Mouse (Mus musculus) thymus, postnatal 36 days (tissue): Measurements from ENCODE around the gene Troap.

Source experiments
- DNase-seq, 2 experiments: peaks; one replicate each; pipeline ENCODE4 v3.0.0; 2022; ENCODE audit warnings: mixed read lengths in 2 of 2

The Troap gene

GRCm38 (mm10) chr15:99115065-99115423 is 40.7 kb downstream of the Troap start:
- DNase-seq, result no peak

- DNase-seq, result no peak
Observed at GRCm38 (mm10) chr15:99116539-99116938, 42.2 kb downstream of the Troap start.

GRCm38 (mm10) chr15:99120814-99121213 is 46.4 kb downstream of the Troap start:
- DNase-seq, result no peak

DNA sequence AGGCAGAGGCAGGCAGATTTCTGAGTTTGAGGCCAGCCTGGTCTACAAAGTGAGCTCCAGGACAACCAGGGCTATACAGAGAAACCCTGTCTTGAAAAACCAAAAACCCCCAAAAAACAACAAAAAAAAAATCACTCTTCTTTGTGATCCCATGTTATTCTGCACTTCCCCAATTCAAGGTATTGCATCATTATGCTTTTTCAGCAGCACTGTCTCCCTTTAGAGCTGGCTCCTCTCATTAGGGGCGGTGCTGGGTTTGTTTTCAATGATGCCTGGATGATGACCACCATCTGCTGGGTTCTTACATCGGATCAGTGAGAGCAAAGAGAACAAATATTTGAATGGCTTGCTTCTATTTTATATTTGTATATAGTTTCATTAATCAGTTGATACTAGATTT is 48.3 kb downstream of the Troap start:
- DNase-seq, result no peak

- DNase-seq, result no peak
Observed at GRCm38 (mm10) chr15:99125711-99126080, 51.3 kb downstream of the Troap start, which contains the start of gene Spats2. Spats2 (plus strand) TSS chr15:99125916.

- peak; percentile 62 to 64 for DNase-seq
Observed at GRCm38 (mm10) chr15:99126081-99126815, 51.9 kb downstream of the Troap start.

DNA sequence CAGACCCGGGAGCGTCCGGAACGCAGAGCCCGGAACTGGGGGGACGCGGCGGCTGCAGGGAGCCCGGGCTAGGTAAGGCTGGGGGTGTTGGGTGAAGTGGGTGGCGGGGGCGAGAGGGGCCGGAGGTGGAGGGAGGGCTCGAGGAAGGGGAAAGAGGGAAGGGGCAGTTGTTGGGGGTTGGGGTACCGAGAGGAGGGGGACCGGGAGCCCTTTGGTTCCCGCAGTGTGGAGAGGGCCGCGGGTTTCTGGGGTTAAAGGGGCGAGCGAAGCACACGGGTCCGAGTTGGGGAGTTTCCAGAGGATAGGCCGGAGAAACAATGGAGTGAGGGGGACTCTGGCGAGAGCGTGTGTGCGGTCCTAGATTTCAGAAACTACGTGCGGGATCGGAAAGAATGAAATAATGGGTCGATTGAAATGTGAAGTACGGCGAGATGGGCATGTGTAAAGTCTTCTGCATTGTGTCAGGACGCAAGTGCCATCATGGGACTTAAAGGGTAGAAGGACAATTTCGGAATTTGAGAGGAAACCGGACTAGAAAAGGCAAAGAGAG is 52.5 kb downstream of the Troap start:
- DNase-seq, result no peak

DNA sequence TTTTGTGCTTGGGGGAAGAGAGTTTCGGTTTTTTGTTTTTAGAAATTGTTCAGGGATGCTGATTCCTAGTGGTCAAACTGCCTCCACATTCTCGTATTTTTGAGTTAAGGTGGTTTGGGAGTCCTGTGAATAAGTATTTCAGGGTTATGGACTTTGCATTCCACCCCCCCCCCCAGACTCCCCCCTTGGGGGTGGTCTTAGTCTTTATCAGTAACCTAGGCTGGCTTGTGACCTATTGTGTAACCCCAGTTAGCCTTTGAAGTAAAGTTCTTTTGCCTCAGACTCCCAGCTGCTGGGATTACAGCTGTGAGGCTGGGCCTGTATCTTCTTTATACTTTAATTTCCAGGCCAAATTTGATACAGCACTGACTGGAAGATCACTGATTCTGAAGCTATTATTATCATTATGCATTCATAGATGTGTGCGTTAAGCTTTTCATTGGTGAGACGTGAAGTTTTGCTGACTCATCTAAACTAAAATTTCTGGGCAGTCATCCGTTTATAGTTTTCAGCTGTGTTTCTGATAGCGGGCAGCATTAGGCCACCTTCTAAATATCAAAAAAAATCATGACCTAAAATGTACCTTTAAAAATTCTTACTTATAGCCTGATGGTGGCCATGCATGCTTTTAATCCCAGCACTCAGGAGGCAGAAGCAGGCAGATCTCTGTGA is 53.6 kb downstream of the Troap start:
- DNase-seq, result no peak

GRCm38 (mm10) chr15:99129441-99129840 is 55.1 kb downstream of the Troap start:
- DNase-seq, result peak in 1 of 2 experiments; percentile 9

DNA sequence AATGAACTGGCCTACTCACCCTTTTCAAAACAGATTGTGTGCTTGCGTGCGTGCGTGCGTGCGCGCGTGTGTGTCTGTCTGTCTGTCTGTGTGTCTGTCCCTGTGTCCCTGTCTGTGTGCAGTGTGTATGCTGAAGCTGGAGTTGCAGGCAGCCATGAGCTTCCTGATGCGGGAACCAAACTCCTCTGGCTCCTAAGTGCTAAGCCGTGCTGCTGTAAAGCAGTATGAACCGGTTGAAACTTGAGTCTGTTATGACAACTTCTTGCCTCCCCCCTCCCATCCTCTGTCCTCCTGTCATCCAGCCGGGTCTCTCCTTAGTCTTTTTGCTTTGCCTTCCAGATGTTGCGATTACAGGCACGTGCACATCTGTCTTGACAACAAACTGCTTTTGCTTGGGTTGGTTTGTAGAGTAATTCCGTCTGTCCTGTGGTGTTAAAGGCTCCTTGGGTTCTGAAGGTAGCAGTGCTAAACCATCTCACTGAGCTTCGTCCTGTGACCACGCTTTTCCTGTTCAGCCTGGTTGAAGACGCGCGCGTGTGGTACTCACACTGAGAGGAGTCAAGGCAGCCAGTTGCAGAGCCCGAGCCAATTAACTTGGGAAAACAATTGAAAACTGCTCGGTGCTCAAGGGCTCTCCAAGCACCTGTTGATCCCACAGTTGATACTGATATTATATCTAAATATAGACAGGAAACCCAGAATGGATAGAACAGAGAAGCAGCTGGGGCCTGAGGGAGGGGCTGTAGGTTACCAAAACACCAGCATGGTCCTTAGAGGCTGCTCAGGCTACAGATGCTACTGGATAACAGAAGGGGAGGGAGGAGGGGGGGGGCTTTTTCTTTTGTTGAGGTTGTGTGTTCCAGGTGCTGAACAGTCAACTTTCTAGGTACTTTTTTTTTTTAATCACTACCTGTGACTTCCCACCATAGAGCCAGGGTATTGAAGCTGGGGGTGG is 55.9 kb downstream of the Troap start:
- peak in 1 of 2 experiments; percentile 13 for DNase-seq
